Mouse (Mus musculus): ENCODE results near the gene H2afy. TPM values are rescaled to one million over a fixed set of nuclear protein-coding genes. Genes with fewer than 3 reads are reported as not detected.

H2afy gene
- polyA plus RNA-seq, 1 experiment from 2014 or later = 273 TPM

DNA sequence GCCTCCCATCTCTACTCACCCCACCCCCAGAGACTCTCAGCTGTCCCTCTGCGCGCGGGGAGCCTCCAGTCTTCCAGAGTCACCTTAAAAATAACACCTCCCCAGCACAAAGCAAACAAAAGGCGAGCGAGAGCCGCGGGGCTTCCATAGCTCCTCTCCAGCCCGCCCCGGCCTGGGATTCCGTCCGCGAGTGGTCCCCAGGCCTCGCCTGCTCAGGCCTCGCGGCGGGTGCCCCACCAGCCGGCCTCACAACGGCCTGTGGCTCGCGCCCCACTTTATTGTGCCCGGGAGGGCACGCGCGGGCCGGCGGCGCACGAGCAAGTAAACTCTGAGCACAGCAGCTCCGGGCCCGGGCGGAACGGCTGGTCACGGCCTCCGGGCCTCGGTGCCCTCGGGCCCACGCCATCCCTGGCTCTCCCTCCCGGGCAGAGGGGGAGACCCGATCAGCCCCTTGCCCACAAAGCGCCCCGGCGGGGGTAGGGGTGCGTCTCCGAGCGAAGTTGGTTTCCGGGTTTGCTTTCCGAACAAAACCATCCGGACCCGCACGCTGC lies 1.5 kb downstream of the H2afy start:
- ATAC-seq (ENCODE audit: low read depth) = peak; percentile 45
- H3K4me3 ChIP-seq (ENCODE audit: low read depth, low read length) = peak overlapping the region; percentile 98
- no peaks in the 10 kb centered on the region for H3K9me3 ChIP-seq (ENCODE audit: control insufficient read depth, low read length)
- no peaks in the 10 kb centered on the region for H3K36me3 ChIP-seq (ENCODE audit: control insufficient read depth, insufficient read depth, low read length)
- H3K27ac ChIP-seq (ENCODE audit: low read depth, low read length) = peak overlapping the region; percentile 89
- no peaks in the 10 kb centered on the region; the same call in 1 of the 2 replicates for H3K27me3 ChIP-seq (ENCODE audit: control insufficient read depth, insufficient read depth, low read length)
- under 1% methylated on average over 44 of the region's 50 CpGs for WGBS
- peak overlapping the region; percentile 93 for H3K4me2 ChIP-seq (ENCODE audit: low read depth, low read length)
- peaks cover 19% of the 10 kb centered on the region for H3K4me1 ChIP-seq (ENCODE audit: control insufficient read depth, insufficient read depth, low read length)
- H3K9ac ChIP-seq (replicated peaks; ENCODE audit: low read depth, low read length) = peak overlapping the region; percentile 97

DNA sequence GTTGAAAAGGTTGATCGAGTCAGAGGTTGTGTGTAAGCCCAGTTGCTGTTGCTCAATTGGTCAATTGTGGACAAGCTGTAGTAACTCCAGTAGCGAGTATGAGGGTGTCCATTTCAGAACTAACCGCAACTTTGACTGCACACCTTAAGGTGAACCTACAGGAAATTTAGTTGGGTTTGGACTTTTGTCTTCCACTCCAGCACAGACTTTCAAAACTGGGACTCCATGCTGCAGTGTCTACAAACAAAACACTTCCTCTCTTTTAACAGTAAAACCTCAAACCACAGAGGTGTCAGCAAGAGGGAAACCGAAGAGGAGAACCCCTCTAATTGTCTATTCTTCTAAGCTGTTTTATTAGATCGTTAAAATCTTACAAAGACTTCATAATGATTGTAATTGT lies 2.1 kb downstream of the H2afy start:
- H3K9me3 ChIP-seq (ENCODE audit: control insufficient read depth, low read length) = no peaks in the 10 kb centered on the region
- peak overlapping the region; percentile 98 for H3K4me3 ChIP-seq (ENCODE audit: low read depth, low read length)
- H3K36me3 ChIP-seq (ENCODE audit: control insufficient read depth, insufficient read depth, low read length) = no peaks in the 10 kb centered on the region
- 43% methylated on average over 5 of the region's 5 CpGs for WGBS
- ATAC-seq (ENCODE audit: low read depth) = no peak
- peak overlapping the region; percentile 93 for H3K4me2 ChIP-seq (ENCODE audit: low read depth, low read length)
- no peak overlapping the region for H3K9ac ChIP-seq (replicated peaks; ENCODE audit: low read depth, low read length)
- no peak overlapping the region for H3K27ac ChIP-seq (ENCODE audit: low read depth, low read length)
- H3K27me3 ChIP-seq (ENCODE audit: control insufficient read depth, insufficient read depth, low read length) = no peaks in the 10 kb centered on the region; the same call in 1 of the 2 replicates
- peaks cover 19% of the 10 kb centered on the region for H3K4me1 ChIP-seq (ENCODE audit: control insufficient read depth, insufficient read depth, low read length)

DNA sequence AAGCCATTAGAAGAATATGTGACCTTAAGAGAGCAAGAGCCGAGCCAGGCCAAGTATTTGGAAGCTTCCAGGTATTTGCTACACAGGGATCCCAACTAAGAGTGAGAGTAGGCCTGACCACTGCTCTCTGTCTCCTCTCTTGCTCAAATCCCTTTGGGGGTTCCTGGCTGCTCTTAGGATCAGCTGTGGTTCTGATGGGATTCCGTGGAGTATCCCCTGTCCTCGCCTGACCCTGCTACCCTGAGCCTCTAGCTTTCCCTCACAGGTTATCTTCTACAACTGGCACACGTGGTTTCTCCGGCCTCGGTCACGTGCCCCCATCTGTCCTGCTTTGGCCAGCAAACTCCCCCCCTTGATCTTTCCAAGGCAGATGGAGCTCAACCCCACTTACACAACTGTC lies 3.2 kb downstream of the H2afy start:
- H3K9ac ChIP-seq (replicated peaks; ENCODE audit: low read depth, low read length) = no peak overlapping the region
- WGBS = 88% methylated on average over 7 of the region's 7 CpGs
- no peaks in the 10 kb centered on the region for H3K9me3 ChIP-seq (ENCODE audit: control insufficient read depth, low read length)
- H3K4me1 ChIP-seq (ENCODE audit: control insufficient read depth, insufficient read depth, low read length) = peaks cover 19% of the 10 kb centered on the region
- H3K27ac ChIP-seq (ENCODE audit: low read depth, low read length) = no peak overlapping the region
- peaks cover 2% of the 10 kb centered on the region; the same call in 1 of the 2 replicates for H3K36me3 ChIP-seq (ENCODE audit: control insufficient read depth, insufficient read depth, low read length)
- H3K4me2 ChIP-seq (ENCODE audit: low read depth, low read length) = no peak overlapping the region; the same call in 1 of the 2 replicates
- ATAC-seq (ENCODE audit: low read depth) = no peak
- no peak overlapping the region for H3K4me3 ChIP-seq (ENCODE audit: low read depth, low read length)
- H3K27me3 ChIP-seq (ENCODE audit: control insufficient read depth, insufficient read depth, low read length) = no peaks in the 10 kb centered on the region; the same call in 1 of the 2 replicates

DNA sequence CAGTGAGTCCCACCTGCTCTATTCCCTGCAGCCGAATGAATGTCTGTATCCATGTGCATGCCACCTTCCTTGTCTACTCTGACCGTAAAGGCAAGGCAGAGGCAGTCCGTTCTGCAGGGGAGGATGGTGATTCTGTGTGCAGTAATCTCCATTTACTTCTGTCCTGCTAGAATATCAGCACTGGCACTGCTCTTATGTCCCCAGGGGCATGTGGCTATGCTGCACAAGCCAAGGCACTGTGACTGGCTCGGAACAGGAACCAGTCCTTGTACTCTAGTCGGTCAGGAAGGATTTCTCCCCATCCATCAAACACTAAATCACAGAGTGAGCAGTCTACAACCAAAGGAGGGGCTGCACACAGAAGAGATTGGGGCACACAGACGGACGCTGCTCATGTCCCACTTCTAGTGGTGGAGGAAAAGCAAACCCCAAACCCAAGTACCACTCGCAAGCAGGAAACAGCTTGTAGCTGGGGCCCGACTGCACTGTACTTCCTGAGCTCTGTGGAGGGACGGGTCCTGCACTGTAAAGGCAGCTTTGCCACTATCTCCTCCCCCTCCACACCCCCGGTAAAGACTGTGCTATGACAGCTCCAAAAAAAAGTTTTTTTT lies 3.7 kb downstream of the H2afy start:
- Histone ChIP-seq H3K36me3 (ENCODE audit: control insufficient read depth, insufficient read depth, low read length) (peaks cover 7% of the 10 kb centered on the region; the same call in 1 of the 2 replicates), H3K4me3 (ENCODE audit: low read depth, low read length) (no peak overlapping the region), H3K9ac (replicated peaks; ENCODE audit: low read depth, low read length) (no peak overlapping the region), H3K4me1 (ENCODE audit: control insufficient read depth, insufficient read depth, low read length) (peaks cover 19% of the 10 kb centered on the region), H3K27me3 (ENCODE audit: control insufficient read depth, insufficient read depth, low read length) (no peaks in the 10 kb centered on the region; the same call in 1 of the 2 replicates), H3K27ac (ENCODE audit: low read depth, low read length) (no peak overlapping the region), H3K4me2 (ENCODE audit: low read depth, low read length) (no peak overlapping the region), H3K9me3 (ENCODE audit: control insufficient read depth, low read length) (no peaks in the 10 kb centered on the region)
- ATAC-seq (ENCODE audit: low read depth) = no peak
- 77% methylated on average over 11 of the region's 11 CpGs for WGBS

DNA sequence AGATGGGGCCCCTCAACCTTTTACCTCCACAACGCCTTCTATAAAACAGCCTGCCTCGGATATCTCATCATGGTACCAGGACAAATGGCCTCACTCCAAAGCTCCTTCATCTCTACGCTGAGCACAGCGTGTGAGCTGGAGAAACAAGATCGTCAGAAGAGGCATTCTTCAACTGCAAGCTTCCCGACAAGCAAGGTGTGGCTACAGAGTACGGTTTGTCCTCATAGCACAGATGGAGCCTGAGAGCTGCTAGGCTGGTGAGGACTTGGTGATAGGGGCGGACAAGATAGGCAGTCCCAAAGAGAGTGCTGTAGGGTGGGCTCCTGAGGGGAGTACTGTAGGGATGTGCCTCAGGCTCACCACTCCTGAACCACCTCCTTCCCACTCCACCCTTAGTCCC lies 5.6 kb downstream of the H2afy start:
- no peak for ATAC-seq (ENCODE audit: low read depth)
- Histone ChIP-seq H3K9ac (replicated peaks; ENCODE audit: low read depth, low read length) (no peak overlapping the region), H3K4me1 (ENCODE audit: control insufficient read depth, insufficient read depth, low read length) (peaks cover 14% of the 10 kb centered on the region), H3K4me2 (ENCODE audit: low read depth, low read length) (no peak overlapping the region), H3K9me3 (ENCODE audit: control insufficient read depth, low read length) (no peaks in the 10 kb centered on the region), H3K36me3 (ENCODE audit: control insufficient read depth, insufficient read depth, low read length) (peaks cover 12% of the 10 kb centered on the region), H3K4me3 (ENCODE audit: low read depth, low read length) (no peak overlapping the region), H3K27me3 (ENCODE audit: control insufficient read depth, insufficient read depth, low read length) (no peaks in the 10 kb centered on the region; the same call in 1 of the 2 replicates), H3K27ac (ENCODE audit: low read depth, low read length) (no peak overlapping the region)
- WGBS = 87% methylated on average over 8 of the region's 8 CpGs

DNA sequence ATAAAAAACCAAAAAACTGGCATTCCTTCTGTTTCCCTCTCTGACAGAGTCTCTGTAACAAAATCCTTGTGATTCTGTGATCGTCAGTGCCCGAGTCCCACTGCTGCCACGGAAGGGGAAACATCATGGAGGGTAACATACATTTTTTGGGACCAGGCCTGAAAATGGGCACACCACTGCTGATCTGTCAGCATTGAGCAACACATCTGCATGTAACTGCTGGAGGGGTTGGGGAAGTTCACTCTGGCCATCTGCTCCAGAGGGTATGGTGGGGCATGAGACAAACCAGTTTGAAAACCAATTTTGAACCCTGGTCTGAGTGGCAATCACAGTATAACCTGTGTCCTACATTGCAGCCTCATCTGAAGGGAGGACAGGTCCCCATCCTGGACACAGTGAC lies 6.6 kb downstream of the H2afy start:
- Histone ChIP-seq H3K4me2 (ENCODE audit: low read depth, low read length) (no peak overlapping the region), H3K27ac (ENCODE audit: low read depth, low read length) (no peak overlapping the region), H3K4me3 (ENCODE audit: low read depth, low read length) (no peak overlapping the region), H3K9me3 (ENCODE audit: control insufficient read depth, low read length) (no peaks in the 10 kb centered on the region), H3K36me3 (ENCODE audit: control insufficient read depth, insufficient read depth, low read length) (peaks cover 21% of the 10 kb centered on the region), H3K9ac (replicated peaks; ENCODE audit: low read depth, low read length) (no peak overlapping the region), H3K4me1 (ENCODE audit: control insufficient read depth, insufficient read depth, low read length) (peaks cover 14% of the 10 kb centered on the region), H3K27me3 (ENCODE audit: control insufficient read depth, insufficient read depth, low read length) (no peaks in the 10 kb centered on the region)
- WGBS = 98% methylated on average over 3 of the region's 3 CpGs
- ATAC-seq (ENCODE audit: low read depth) = no peak

DNA sequence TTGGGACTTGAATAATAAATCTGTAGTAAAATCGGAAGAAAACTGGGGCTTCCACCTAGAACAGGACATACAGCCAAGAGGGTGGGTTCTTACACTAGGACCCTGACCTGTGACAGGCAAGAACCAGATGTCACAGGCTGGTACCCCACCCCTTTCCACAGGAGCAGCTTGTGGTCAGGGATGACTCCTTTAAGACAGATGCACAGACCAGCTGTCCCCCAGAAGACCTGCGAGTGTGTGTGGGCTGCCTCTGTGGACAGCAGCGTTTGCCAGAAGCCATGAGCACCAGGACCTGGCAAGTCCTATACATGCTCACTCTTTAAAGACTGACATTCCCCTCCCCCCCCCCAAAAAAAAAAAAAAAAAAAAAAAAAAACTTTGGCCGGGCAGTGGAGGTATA lies 7.1 kb downstream of the H2afy start:
- Histone ChIP-seq H3K9me3 (ENCODE audit: control insufficient read depth, low read length) (no peaks in the 10 kb centered on the region), H3K4me2 (ENCODE audit: low read depth, low read length) (no peak overlapping the region), H3K4me1 (ENCODE audit: control insufficient read depth, insufficient read depth, low read length) (peaks cover 14% of the 10 kb centered on the region), H3K4me3 (ENCODE audit: low read depth, low read length) (no peak overlapping the region), H3K36me3 (ENCODE audit: control insufficient read depth, insufficient read depth, low read length) (peaks cover 21% of the 10 kb centered on the region), H3K27me3 (ENCODE audit: control insufficient read depth, insufficient read depth, low read length) (no peaks in the 10 kb centered on the region), H3K27ac (ENCODE audit: low read depth, low read length) (no peak overlapping the region), H3K9ac (replicated peaks; ENCODE audit: low read depth, low read length) (no peak overlapping the region)
- no peak for ATAC-seq (ENCODE audit: low read depth)
- 92% methylated on average over 4 of the region's 4 CpGs for WGBS

DNA sequence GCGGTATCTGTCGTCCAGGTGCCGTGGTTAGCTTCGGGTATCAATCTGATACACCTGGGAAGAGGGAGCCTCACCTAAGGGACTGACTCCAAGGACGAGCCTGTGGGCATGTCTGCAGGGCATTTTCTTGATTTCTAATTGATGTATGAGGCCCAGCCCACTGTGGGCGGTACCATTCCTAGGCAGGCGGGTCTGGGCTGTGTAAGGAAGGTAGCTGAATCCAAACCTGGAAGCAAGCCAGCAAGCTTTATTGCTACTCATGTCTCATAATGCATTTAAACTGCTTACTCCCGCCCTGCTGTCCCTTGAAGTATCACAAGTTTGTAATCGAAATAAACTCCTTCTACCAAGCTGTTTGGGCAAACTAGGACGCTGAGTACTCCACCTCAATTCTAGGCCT lies 10.5 kb downstream of the H2afy start:
- ATAC-seq (ENCODE audit: low read depth) = no peak
- Histone ChIP-seq H3K27me3 (ENCODE audit: control insufficient read depth, insufficient read depth, low read length) (no peaks in the 10 kb centered on the region), H3K36me3 (ENCODE audit: control insufficient read depth, insufficient read depth, low read length) (peaks cover 30% of the 10 kb centered on the region), H3K4me1 (ENCODE audit: control insufficient read depth, insufficient read depth, low read length) (0 out of 2 replicates have a peak, but pooled peaks cover 3% of the 10 kb centered on the region), H3K4me2 (ENCODE audit: low read depth, low read length) (no peak overlapping the region), H3K9ac (replicated peaks; ENCODE audit: low read depth, low read length) (no peak overlapping the region), H3K27ac (ENCODE audit: low read depth, low read length) (no peak overlapping the region), H3K9me3 (ENCODE audit: control insufficient read depth, low read length) (no peaks in the 10 kb centered on the region), H3K4me3 (ENCODE audit: low read depth, low read length) (no peak overlapping the region)
- WGBS = 95% methylated on average over 10 of the region's 10 CpGs

DNA sequence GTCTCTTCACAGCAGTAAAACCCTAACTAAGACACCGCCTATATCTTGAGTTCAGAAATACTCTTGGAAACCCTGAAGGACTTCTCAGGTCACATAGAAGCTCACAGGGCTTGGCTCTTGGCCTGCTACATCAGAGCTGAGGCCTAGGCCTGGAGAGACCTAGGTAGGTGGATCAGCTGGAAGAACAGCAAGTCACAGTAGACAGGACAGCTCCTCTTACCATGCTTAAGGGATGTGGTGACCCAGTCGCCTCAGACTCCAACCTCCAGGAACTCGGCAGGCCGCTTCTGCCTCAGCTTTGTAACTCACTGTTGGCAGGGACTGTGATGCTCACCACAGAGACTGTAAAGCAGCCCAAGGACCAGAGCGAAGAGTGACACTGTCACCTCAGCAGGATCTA lies 13.1 kb downstream of the H2afy start:
- H3K4me3 ChIP-seq (ENCODE audit: low read depth, low read length) = no peak overlapping the region
- ATAC-seq (ENCODE audit: low read depth) = no peak
- no peaks in the 10 kb centered on the region for H3K9me3 ChIP-seq (ENCODE audit: control insufficient read depth, low read length)
- no peak overlapping the region for H3K27ac ChIP-seq (ENCODE audit: low read depth, low read length)
- 0 out of 2 replicates have a peak, but pooled peaks cover 3% of the 10 kb centered on the region for H3K4me1 ChIP-seq (ENCODE audit: control insufficient read depth, insufficient read depth, low read length)
- peaks cover 33% of the 10 kb centered on the region for H3K36me3 ChIP-seq (ENCODE audit: control insufficient read depth, insufficient read depth, low read length)
- no peak overlapping the region for H3K9ac ChIP-seq (replicated peaks; ENCODE audit: low read depth, low read length)
- 94% methylated on average over 5 of the region's 5 CpGs for WGBS
- H3K4me2 ChIP-seq (ENCODE audit: low read depth, low read length) = no peak overlapping the region
- no peaks in the 10 kb centered on the region for H3K27me3 ChIP-seq (ENCODE audit: control insufficient read depth, insufficient read depth, low read length)

All from neural tube, embryonic 14.5 days (tissue).